Mouse (Mus musculus): Measurements from ENCODE around the gene Irx4. TPM values are rescaled to one million over a fixed set of nuclear protein-coding genes. Genes with fewer than 3 reads are reported as not detected.

Irx4 gene
- total RNA-seq, 2 experiments from 2014 or later, result not detected

DNA sequence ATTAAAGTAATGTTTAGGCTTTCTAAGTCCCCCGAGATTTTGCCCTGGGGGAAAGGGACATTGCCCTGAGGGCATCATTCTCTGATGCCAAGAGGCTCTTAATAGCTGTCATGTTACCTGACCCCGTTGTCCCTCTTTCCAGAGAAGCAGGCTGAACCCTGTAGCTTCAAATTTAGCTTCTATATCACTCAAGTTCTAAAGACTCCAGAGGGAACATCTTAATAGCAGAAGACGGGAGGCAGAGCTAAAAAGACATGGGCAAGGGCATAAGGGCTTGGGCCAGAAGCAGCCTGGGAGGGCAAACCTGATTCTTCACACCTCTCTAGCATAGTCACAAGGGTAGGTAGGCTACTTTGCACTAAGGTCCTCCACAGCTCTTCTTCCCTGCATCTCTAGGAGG, 9.6 kb downstream of the Irx4 start:
- DNase-seq (ENCODE audit: low spot score in 2 of 2), result no peak

GRCm38 (mm10) chr13:73270451-73271081, 10.3 kb downstream of the Irx4 start:
- no peak for DNase-seq (ENCODE audit: low spot score in 2 of 2)

DNA sequence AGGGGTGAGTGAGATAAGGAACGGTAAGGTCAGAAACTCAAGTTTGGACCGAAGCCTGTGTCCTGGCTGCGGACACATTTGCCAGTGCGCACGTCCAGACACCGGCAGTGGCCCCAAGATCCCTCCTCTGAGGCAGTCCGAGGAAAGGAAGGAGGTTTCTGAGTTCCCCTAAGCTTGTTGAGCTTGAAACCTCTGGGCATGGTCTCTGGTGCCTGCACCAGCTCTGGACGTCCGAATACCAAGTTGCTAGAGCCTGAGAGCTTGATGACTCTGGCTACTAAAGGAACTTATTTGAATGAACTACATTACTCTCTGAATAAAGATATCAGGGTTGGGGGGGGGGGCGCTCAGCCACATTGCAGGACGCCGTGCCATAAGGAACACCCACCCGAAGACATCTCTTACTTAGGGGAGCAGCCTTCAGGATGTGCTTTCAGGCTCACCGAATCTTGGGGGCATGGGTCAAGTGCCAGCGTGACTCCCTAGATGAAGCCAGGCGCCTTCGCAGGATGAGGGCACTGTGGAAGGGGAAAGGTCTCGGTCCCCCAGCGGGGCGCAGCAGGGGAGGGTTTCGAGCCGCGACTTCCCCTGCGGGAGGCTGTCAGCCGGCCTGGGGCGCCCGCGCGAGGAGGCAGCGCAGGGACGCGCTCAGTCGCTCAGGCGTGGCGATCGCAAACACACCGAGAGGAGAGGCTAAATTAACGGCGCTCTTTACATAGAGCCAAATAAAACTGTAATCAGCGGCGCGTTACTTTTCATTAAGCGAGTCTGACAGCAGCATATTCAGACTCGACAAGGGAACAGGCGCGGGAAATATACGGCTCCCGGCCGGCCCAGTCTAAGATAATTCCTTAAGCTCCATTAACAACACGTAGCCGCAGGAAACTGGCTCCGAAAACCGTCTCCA, 11.3 kb downstream of the Irx4 start:
- no peak for DNase-seq (ENCODE audit: low spot score in 2 of 2)

DNA sequence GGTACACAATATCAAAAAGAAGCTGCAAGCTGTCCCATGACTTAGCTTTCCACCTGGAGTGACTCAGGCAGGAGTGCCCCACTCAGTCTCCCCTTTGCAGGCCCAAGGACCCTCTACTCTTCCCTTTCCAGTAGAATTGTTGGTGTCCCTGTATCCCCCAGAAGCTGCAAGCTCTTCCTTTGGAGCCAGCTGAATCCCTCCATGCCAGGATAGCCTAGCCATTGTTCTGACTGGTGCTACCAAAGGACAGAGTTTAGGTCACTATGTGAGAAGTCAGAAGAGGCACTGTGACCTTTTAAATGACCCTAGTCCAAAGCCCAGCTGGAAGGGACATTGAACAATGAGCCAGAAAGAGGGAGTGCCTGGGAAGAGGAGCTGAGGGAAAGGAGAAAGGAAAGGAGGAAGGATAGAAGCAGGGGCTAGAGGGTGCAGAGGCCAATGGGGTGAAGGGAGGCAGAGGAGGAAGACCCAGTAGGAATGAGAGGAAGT, 12.6 kb downstream of the Irx4 start:
- no peak for DNase-seq (ENCODE audit: low spot score in 2 of 2)

GRCm38 (mm10) chr13:73273536-73273935, 13.3 kb downstream of the Irx4 start:
- no peak for DNase-seq (ENCODE audit: low spot score in 2 of 2)

GRCm38 (mm10) chr13:73277361-73277760, 17.1 kb downstream of the Irx4 start:
- no peak for DNase-seq (ENCODE audit: low spot score in 2 of 2)

- no peak for DNase-seq (ENCODE audit: low spot score in 2 of 2)
Observed at GRCm38 (mm10) chr13:73277797-73278196, 17.5 kb downstream of the Irx4 start.

DNA sequence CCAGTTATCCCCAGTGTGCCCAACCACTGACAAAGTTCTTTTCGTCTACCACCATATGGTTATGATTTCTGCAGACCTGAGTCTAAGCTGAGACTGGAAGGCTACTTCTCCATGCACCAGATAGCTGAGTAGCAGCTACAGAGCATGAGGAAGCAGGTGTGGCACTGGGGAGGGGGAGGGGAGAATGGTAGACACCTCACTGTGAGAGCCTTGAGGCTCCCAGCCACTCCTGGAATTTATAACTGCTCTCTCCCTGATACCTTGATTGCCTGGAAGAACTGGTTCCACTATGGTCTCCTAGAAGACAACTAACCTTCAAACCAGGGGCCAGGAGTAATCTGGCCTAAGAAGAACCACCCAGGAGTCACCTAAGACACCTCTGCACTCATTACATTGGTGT, 18.9 kb downstream of the Irx4 start:
- DNase-seq (ENCODE audit: low spot score in 2 of 2), result no peak

DNA sequence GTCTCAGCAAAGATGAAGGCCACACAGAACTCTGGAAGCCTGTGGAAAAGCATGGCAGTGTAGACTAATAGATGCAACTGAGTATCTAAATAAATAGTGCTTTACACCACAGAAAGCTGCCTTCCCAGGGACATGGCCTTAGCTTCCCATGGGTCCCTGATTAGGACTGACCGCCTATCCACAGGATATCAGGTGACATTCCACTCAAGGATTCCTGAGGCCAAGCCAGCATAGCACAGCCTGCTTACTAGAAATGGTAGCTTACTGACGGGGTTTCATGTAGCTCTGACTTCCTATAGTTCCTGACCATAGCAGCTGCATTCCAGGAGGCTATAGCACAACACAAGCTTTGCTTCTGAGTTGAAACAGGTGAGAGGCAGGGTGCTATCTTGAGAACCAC, 22.1 kb downstream of the Irx4 start:
- DNase-seq (ENCODE audit: low spot score in 2 of 2), result no peak

GRCm38 (mm10) chr13:73283534-73283933, 23.3 kb downstream of the Irx4 start:
- DNase-seq (ENCODE audit: low spot score in 2 of 2), result no peak

DNA sequence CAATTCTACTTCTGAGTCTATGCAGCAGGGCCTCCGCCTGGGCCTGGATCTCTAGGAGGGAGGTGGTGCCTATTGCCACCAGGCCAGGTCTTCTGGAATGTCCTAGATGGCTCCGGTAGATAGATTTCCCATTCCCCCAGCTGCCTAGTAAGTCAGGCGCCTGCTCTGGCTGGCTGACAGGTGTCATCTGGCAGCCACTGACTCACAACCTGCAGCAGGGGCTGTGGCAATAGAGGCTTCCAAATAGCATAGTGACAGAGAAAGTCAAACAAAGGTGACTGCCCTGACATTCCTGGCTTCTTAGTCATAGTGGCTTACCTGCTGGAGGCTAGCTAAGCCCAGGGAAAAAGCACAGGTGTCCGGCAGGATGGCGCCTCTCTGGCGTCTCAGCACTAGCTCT, 29.9 kb downstream of the Irx4 start:
- no peak for DNase-seq (ENCODE audit: low spot score in 2 of 2)

GRCm38 (mm10) chr13:73291102-73291501, 30.8 kb downstream of the Irx4 start:
- no peak for DNase-seq (ENCODE audit: low spot score in 2 of 2)

GRCm38 (mm10) chr13:73298717-73299116, 38.4 kb downstream of the Irx4 start:
- DNase-seq (ENCODE audit: low spot score in 2 of 2), result no peak

GRCm38 (mm10) chr13:73299322-73299721, 39.0 kb downstream of the Irx4 start:
- no peak for DNase-seq (ENCODE audit: low spot score in 2 of 2)

DNA sequence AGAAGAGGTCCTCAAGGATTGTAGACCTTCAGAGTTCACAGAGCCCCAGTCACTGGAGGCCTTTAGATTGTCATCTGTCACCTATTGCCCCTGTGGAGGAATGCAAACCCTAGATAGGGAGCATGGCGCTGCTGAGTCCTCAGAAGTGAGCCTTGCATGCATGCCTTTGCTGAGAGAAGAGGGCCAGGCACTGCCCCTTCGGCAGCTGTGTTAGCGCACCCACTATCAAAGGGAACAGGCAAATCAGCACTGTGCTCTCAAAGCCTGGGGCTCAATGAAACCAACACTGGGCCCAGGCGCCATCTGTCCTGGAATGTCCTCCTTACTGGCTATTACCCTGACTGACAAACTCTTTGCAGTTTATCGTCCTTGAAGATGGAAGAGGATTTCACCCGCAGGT, 44.5 kb downstream of the Irx4 start:
- no peak for DNase-seq (ENCODE audit: low spot score in 2 of 2)

DNA sequence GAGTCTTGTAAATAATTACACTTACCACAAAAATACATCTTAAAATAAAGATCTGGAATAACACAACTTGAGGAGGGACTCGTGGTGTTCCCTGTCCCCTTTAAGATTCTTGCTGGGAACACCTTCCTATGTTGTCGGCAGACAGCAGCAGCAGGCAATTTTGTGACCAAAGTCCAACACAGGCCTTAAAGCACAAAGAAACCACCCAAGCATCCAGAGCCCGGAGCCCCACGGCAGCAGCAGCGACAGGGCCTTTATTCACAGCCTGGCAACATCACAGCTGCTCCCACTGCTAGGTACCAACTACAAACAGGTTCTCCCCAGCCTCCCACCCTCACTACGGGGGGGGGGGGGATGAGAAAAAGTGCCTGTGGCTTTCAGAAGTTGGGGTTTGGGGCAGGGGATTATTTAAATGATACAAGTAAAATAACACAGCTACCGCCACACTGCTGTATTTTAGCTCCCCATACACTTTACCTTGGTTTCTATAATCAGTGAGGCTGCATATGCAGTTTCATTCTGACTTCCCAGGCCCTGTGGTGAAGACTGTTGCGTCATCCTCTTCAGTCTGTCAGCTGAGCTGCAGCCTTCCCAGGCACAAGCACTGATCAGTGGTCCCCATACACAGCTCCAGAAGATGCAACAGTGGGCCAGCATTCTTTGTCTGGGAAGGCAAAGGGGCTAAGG, 45.3 kb downstream of the Irx4 start:
- no peak for DNase-seq (ENCODE audit: low spot score in 2 of 2)

DNA sequence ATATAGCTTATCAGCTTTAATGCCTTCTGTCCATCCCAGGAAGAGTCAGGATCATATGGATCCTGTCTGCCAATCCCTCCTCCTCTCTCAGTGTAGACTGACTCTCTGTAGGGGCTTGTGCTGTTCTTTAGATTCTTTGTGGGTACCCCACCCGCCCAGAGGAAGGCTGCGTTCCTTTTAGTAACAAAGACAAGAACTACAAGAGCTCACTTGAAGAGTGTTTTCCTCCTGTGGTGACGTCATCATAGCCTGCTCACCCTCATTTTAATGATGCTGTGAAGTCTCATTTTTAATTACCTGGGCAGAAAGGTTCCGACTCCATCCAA, 45.8 kb downstream of the Irx4 start:
- no peak for DNase-seq (ENCODE audit: low spot score in 2 of 2)

DNA sequence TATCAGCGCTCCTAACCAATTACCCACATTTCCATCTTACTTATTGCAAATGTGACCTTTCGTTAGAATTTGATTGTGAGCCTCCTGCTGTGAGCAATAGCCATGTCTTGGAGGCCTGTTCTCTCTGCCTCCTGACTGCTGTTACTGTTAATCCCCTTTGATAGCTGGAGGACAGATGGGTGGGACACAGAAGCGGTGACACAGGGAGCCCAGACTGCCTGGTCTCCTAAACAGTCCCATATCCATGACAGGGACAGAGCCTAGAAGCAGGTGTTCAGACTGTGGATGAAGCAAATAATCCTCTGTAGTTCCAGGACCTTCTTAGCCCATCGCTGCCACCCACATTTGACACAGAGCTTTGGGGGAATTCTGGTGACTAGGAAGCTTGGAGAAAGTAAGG, 46.2 kb downstream of the Irx4 start:
- no peak for DNase-seq (ENCODE audit: low spot score in 2 of 2)

DNA sequence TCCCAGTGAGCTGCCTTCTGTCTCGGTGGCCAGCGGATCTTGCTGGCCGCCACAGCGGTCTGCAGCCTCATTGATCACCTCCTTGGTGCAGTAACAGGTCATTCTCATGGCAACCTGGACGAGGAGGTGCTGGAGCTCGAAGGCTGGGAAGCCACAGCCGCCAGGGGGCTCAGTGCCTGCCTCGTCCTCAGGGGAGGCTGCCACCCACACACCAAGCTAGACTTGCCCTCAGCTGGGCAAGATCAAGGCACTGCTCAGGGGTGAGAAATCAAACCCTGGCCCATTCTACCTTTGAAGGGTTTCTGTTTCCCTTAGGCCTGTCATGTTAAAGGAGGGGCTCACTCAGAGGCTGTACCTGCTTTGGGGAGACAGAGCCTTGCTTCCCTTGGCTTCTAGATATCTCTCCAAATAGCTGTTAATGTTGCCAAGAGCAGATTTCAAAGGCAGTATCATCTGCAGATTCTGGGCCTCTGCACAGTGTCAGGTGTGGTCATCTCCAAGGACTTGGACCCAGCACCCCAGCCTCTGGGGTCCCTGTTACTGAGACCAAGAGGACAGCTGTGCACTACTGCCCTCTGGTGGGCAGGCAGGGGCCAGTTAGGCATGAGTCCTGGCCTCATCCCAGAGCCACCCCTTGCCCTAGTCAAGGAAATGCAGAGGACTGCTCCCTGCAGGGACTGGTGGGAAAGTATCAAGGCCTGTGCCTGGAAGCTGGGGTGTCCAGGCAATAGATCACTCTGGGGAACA, 50.1 kb downstream of the Irx4 start:
- peak in 1 of 2 experiments; percentile 28 for DNase-seq (ENCODE audit: low spot score in 2 of 2)

All from layer of hippocampus, adult 18-20 months (tissue).